Mouse (Mus musculus): ENCODE measurements around the gene Cpne4.

DNA sequence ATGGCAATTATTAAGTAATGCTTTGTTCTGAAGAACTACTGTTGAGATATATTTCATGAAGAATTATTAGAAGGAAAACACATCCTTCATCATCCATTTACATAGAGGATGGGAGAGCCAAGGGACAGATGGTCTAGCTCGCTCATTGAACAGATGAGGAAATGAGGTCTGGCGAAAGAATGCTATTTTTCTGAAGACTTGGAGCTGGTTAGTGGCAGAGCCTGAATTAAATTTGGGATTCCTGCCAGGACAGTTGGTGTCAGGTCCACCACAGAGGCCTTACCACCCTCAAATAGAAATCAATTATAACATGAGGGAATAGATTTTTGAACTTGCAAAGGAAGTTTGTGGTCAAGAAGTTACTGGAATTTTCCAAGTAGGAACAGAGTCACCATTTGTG is 178.2 kb downstream of the Cpne4 start:
- TF ChIP-seq EP300 (IDR thresholded peaks at IDR 0.05; ENCODE audit: low read depth in 1 of 2, low read length in 2 of 2) (no peak), POLR2A (IDR thresholded peaks at IDR 0.05; ENCODE audit: control insufficient read depth in 1 of 2, insufficient read depth in 1 of 2, low read depth in 1 of 2, low read length in 2 of 2, poor library complexity in 1 of 2) (no peak), ZNF384 (IDR thresholded peaks at IDR 0.05; ENCODE audit: low read depth, low read length) (no peak), CTCF (IDR thresholded peaks at IDR 0.05 in 2 of 3, conservative IDR thresholded peaks at IDR 0.05 in 1 of 3; ENCODE audit: control insufficient read depth in 1 of 3, insufficient read depth in 1 of 3, low read depth in 2 of 3, low read length in 3 of 3, poor library complexity in 1 of 3, severe bottlenecking in 1 of 3) (no peak), TCF12 (IDR thresholded peaks at IDR 0.05; ENCODE audit: low read depth, low read length) (no peak), TAL1 (IDR thresholded peaks at IDR 0.05; ENCODE audit: low read length) (no peak), NELFE (IDR thresholded peaks at IDR 0.05; ENCODE audit: low read depth, low read length) (no peak), GATA1 (IDR thresholded peaks at IDR 0.05; ENCODE audit: low read depth, low read length) (no peak), POLR2AphosphoS5 (IDR thresholded peaks at IDR 0.05; ENCODE audit: borderline replicate concordance, low read depth, low read length) (no peak)

Measured in MEL (cell line).